Mouse (Mus musculus): Measurements from ENCODE around the gene Kcnj8.

GRCm38 (mm10) chr6:142561151-142561550 lies 10.3 kb downstream of the Kcnj8 start:
- no peak for TF ChIP-seq SIN3A (IDR thresholded peaks at IDR 0.05; ENCODE audit: low read length)
- no peak for TF ChIP-seq ZMIZ1 (IDR thresholded peaks at IDR 0.05; ENCODE audit: low read depth, low read length)
- TF ChIP-seq CTCF (conservative IDR thresholded peaks at IDR 0.05 in 1 of 2, IDR thresholded peaks at IDR 0.05 in 1 of 2; ENCODE audit: low read depth in 2 of 2, low read length in 2 of 2) = no peak
- TF ChIP-seq NRF1 (IDR thresholded peaks at IDR 0.05; ENCODE audit: low read depth, low read length) = no peak
- no peak for TF ChIP-seq ZC3H11A (IDR thresholded peaks at IDR 0.05; ENCODE audit: low read depth, low read length)
- TF ChIP-seq EP300 (IDR thresholded peaks at IDR 0.05; ENCODE audit: low read length) = no peak
- no peak for TF ChIP-seq POLR2AphosphoS2 (IDR thresholded peaks at IDR 0.05; ENCODE audit: low read depth, low read length)
- no peak for TF ChIP-seq ELF1 (IDR thresholded peaks at IDR 0.05; ENCODE audit: low read depth, low read length)
- TF ChIP-seq TCF12 (IDR thresholded peaks at IDR 0.05; ENCODE audit: low read depth, low read length) = no peak
- no peak for TF ChIP-seq NELFE (IDR thresholded peaks at IDR 0.05; ENCODE audit: low read depth, low read length)
- TF ChIP-seq ZNF384 (IDR thresholded peaks at IDR 0.05; ENCODE audit: low read depth, low read length) = no peak

Measured in CH12.LX (cell line).